Mouse (Mus musculus): ENCODE measurements around the gene Zfp648. TPM values are rescaled to one million over a fixed set of nuclear protein-coding genes. Genes with fewer than 3 reads are reported as not detected.

Gene Zfp648
- polyA plus RNA-seq, 1 experiment from 2014 or later, result 0.33 TPM

DNA sequence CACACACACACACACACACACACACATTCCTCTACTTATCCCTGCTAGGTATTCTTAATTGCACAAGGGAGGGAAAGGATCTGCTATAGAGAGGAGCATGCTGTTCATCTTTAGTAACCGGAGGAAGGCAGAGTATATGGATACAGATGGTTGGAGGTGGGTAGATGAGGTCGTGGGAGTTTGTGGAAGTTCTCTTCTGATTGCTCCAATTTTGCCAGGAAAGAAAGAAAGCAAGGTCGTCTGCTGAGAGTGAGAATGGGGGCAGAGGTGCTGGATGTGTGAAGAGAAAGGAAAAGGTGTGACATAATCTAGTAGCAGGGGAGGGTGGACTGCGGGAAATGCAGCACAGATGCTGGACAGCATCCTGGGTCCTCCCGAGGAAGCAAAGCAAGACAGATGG lies 51.8 kb downstream of the Zfp648 start:
- Histone ChIP-seq H3K27me3 (ENCODE audit: control insufficient read depth, insufficient read depth, low read depth, low read length) (no peaks in the 10 kb centered on the region), H3K9me3 (ENCODE audit: control insufficient read depth, low read length) (no peaks in the 10 kb centered on the region), H3K4me1 (replicated peaks; ENCODE audit: control insufficient read depth, insufficient read depth, low read length) (no peaks in the 10 kb centered on the region), H3K27ac (ENCODE audit: low read length) (no peak overlapping the region), H3K4me3 (ENCODE audit: low read length) (no peak overlapping the region), H3K36me3 (ENCODE audit: control insufficient read depth, insufficient read depth, low read length) (no peaks in the 10 kb centered on the region), H3K4me2 (ENCODE audit: low read depth, low read length) (no peak overlapping the region), H3K9ac (ENCODE audit: low read length) (no peak overlapping the region)
- 45% methylated on average over 5 of the region's 5 CpGs for WGBS
- ATAC-seq (ENCODE audit: low read depth), result no peak

Measured in lung, embryonic 16.5 days (tissue).